Mouse (Mus musculus): Measurements from ENCODE around the gene Esr2. TPM values are rescaled to one million over a fixed set of nuclear protein-coding genes. Genes with fewer than 3 reads are reported as not detected.

The Esr2 gene
- polyA plus RNA-seq, 1 experiment, result 0.02 TPM

DNA sequence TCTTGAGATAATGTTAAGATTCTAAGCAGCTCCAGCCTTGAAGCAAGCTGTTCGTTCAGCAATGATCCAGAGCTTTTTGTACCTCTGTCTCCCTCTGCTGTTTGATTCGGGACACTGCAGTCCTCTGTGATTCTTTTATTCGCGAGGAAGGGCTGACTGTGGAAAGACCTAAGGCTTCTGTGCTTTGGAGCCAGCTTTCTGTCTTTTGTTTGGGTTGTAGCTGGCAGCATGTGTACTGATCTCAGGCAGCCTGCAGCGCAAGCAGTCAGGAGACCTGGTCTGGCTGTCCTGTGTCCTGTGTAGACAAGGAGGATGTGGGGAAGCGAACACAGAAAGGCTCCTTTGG, 19.6 kb upstream of the Esr2 start:
- Histone ChIP-seq H3K36me3 (ENCODE audit: control insufficient read depth, insufficient read depth, low read length) (no peaks in the 10 kb centered on the region), H3K4me3 (ENCODE audit: extremely low read depth, insufficient read depth, insufficient read length) (no peak overlapping the region), H3K27ac (ENCODE audit: insufficient read depth, low read length) (no peak overlapping the region), H3K27me3 (ENCODE audit: control insufficient read depth, insufficient read depth, low read length) (no peaks in the 10 kb centered on the region), H3K4me1 (ENCODE audit: control insufficient read depth, insufficient read depth, insufficient read length) (no peaks in the 10 kb centered on the region; the same call in 1 of the 2 replicates)
- WGBS, result 15% methylated on average over 6 of the region's 6 CpGs
- peak; percentile 50 to 61 for DNase-seq (ENCODE audit: low read depth in 1 of 2, low spot score in 2 of 2)
- TF ChIP-seq POLR2A (IDR thresholded peaks at IDR 0.05; ENCODE audit: low read depth, low read length) (no peak), CTCF (IDR thresholded peaks at IDR 0.05; ENCODE audit: extremely low read depth, insufficient read depth, insufficient read length, insufficient replicate concordance) (peak; percentile 71; the same call in 1 of the 2 replicates)

DNA sequence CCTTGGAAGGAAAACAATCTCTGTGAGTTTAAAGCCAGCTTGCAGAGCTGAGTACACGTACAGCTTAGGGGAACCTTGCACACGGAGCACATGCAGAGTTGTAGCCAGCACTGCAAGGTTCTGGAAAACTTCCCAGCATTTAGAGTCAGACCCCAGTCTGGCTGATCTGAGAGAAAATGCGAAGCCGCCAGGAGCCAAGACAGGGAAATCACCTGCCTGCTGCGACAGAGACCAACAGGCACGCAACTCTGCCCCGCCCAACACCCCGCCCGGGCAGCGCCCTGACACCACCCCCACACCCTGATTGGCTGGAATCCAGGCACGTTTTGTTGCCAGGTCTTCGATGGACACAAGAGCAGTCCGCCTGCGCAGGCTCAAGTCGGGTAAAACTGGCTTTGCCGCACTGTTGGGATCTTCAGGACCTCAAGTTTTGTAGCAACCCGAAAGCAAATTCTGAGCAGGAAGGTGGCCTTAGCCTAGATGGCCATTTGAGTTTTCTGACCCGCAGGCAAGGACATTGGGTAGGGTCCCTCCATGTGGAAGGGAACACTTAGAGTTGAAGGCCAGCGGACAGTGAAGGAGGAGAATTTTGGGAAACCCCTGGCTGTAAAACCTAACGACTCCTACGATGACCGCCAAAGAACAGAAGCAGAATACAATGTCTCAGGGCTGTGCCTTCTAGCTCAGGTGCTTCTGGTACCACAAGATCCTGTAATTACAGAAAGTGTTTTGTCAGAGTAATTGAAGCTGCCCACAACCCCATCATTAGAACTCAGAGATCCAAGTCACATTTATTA, 19.1 kb upstream of the Esr2 start:
- Histone ChIP-seq H3K27me3 (ENCODE audit: control insufficient read depth, insufficient read depth, low read length) (no peaks in the 10 kb centered on the region), H3K4me3 (ENCODE audit: extremely low read depth, insufficient read depth, insufficient read length) (peak overlapping the region; percentile 40; the same call in 1 of the 2 replicates), H3K4me1 (ENCODE audit: control insufficient read depth, insufficient read depth, insufficient read length) (no peaks in the 10 kb centered on the region; the same call in 1 of the 2 replicates), H3K36me3 (ENCODE audit: control insufficient read depth, insufficient read depth, low read length) (no peaks in the 10 kb centered on the region), H3K27ac (ENCODE audit: insufficient read depth, low read length) (no peak overlapping the region)
- 3% methylated on average over 22 of the region's 22 CpGs for WGBS
- DNase-seq (ENCODE audit: low read depth in 1 of 2, low spot score in 2 of 2), result peak; percentile 22 to 76
- TF ChIP-seq POLR2A (IDR thresholded peaks at IDR 0.05; ENCODE audit: low read depth, low read length) (no peak), CTCF (IDR thresholded peaks at IDR 0.05; ENCODE audit: extremely low read depth, insufficient read depth, insufficient read length, insufficient replicate concordance) (no peak)

DNA sequence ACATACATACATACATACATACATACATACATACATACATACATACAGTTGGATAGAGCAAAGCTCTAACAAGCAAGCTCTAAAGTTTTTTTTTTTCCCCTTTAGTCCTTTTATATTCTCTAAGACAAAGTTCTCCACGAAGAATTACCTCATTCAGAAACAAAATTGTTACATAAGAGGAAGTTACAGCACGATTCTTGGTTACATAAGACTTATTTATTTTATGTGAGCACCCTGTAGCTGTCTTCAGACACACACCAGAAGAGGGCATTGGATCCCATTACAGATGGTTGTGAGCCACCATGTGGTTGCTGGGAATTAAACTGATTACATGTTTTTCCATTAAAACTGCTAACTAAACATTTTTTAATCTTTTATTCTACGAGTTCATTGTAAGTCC, 17.5 kb upstream of the Esr2 start:
- Histone ChIP-seq H3K36me3 (ENCODE audit: control insufficient read depth, insufficient read depth, low read length) (no peaks in the 10 kb centered on the region), H3K4me3 (ENCODE audit: extremely low read depth, insufficient read depth, insufficient read length) (no peak overlapping the region), H3K27ac (ENCODE audit: insufficient read depth, low read length) (no peak overlapping the region), H3K27me3 (ENCODE audit: control insufficient read depth, insufficient read depth, low read length) (no peaks in the 10 kb centered on the region), H3K4me1 (ENCODE audit: control insufficient read depth, insufficient read depth, insufficient read length) (no peaks in the 10 kb centered on the region; the same call in 1 of the 2 replicates)
- WGBS, result 28% methylated on average over 3 of the region's 3 CpGs
- DNase-seq (ENCODE audit: low read depth in 1 of 2, low spot score in 2 of 2), result no peak
- TF ChIP-seq CTCF (IDR thresholded peaks at IDR 0.05; ENCODE audit: extremely low read depth, insufficient read depth, insufficient read length, insufficient replicate concordance) (no peak), POLR2A (IDR thresholded peaks at IDR 0.05; ENCODE audit: low read depth, low read length) (no peak)

DNA sequence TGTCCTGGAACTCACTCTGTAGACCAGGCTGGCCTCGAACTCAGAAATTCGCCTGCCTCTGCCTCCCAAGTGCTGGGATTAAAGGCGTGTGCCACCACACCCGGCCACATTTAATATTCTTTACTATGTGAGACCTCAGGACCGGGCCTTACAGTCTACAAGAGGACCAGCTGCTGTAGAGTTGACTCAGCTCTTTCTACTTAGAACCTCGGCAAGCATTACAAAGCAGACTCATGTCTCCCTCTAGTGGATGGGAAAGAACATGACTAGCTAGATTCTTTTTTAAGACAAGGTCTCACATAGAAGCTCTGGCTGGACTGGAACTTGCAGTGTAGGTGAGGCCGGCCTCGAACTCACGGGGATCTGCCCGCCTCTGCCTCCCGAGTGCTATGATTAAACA, 13.9 kb upstream of the Esr2 start:
- H3K4me3 ChIP-seq (ENCODE audit: extremely low read depth, insufficient read depth, insufficient read length), result no peak overlapping the region
- H3K36me3 ChIP-seq (ENCODE audit: control insufficient read depth, insufficient read depth, low read length), result no peaks in the 10 kb centered on the region
- no peak for TF ChIP-seq CTCF (IDR thresholded peaks at IDR 0.05; ENCODE audit: extremely low read depth, insufficient read depth, insufficient read length, insufficient replicate concordance)
- no peak for TF ChIP-seq POLR2A (IDR thresholded peaks at IDR 0.05; ENCODE audit: low read depth, low read length)
- H3K27ac ChIP-seq (ENCODE audit: insufficient read depth, low read length), result no peak overlapping the region
- no peaks in the 10 kb centered on the region for H3K27me3 ChIP-seq (ENCODE audit: control insufficient read depth, insufficient read depth, low read length)
- DNase-seq (ENCODE audit: low read depth in 1 of 2, low spot score in 2 of 2), result peak in 1 of 2 experiments; percentile 23
- H3K4me1 ChIP-seq (ENCODE audit: control insufficient read depth, insufficient read depth, insufficient read length), result no peaks in the 10 kb centered on the region
- WGBS, result 39% methylated on average over 11 of the region's 11 CpGs

DNA sequence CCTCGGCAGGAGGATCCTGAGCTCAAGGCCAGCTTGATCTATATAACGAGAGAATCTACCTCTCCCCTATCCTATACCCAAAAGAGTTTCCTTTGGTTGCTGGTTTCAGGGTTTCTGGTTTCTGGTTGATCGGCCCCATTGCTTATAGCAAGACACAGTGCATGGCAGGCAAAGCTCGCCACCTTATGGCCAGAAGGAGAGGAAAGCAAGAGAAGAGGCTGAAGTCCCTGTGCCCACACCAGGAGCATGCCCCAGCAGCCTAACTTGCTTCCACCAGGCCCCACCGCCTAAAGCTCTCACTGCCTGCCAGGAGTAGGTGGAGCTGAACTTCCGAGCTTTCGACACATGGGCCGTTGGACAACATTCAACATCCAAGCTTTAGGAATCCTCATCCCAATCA, 10.8 kb upstream of the Esr2 start:
- H3K27me3 ChIP-seq (ENCODE audit: control insufficient read depth, insufficient read depth, low read length), result no peaks in the 10 kb centered on the region
- 52% methylated on average over 8 of the region's 8 CpGs for WGBS
- TF ChIP-seq CTCF (IDR thresholded peaks at IDR 0.05; ENCODE audit: extremely low read depth, insufficient read depth, insufficient read length, insufficient replicate concordance), result no peak
- no peak overlapping the region for H3K27ac ChIP-seq (ENCODE audit: insufficient read depth, low read length)
- no peak overlapping the region for H3K4me3 ChIP-seq (ENCODE audit: extremely low read depth, insufficient read depth, insufficient read length)
- DNase-seq (ENCODE audit: low read depth in 1 of 2, low spot score in 2 of 2), result no peak
- no peaks in the 10 kb centered on the region for H3K4me1 ChIP-seq (ENCODE audit: control insufficient read depth, insufficient read depth, insufficient read length)
- H3K36me3 ChIP-seq (ENCODE audit: control insufficient read depth, insufficient read depth, low read length), result no peaks in the 10 kb centered on the region

DNA sequence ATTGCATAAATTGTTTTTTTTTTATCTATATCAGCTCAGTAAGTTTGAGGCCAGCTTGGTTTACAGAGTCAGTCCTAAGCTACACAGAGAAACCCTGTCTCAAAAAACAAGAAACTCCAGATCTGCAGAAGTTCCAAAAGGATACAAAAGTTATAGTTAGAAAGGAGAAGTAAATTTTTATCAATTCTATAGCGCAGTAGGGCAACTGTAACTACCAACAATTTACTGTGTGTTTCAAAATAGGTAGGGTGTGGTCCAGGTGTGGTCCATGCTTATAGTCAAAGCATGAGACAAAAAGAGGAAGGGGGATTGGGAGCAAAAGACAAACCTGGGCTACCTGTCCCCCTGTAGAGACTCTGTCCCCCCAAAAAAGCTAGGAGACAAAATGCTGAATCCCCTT, 9.4 kb upstream of the Esr2 start:
- DNase-seq (ENCODE audit: low read depth in 1 of 2, low spot score in 2 of 2), result no peak
- Histone ChIP-seq H3K4me3 (ENCODE audit: extremely low read depth, insufficient read depth, insufficient read length) (no peak overlapping the region), H3K27ac (ENCODE audit: insufficient read depth, low read length) (no peak overlapping the region), H3K36me3 (ENCODE audit: control insufficient read depth, insufficient read depth, low read length) (no peaks in the 10 kb centered on the region), H3K27me3 (ENCODE audit: control insufficient read depth, insufficient read depth, low read length) (no peaks in the 10 kb centered on the region), H3K4me1 (ENCODE audit: control insufficient read depth, insufficient read depth, insufficient read length) (no peaks in the 10 kb centered on the region)
- WGBS, result 78% methylated on average over 1 of the region's 1 CpGs
- TF ChIP-seq POLR2A (IDR thresholded peaks at IDR 0.05; ENCODE audit: low read depth, low read length), result no peak
- TF ChIP-seq CTCF (IDR thresholded peaks at IDR 0.05; ENCODE audit: extremely low read depth, insufficient read depth, insufficient read length, insufficient replicate concordance), result no peak

DNA sequence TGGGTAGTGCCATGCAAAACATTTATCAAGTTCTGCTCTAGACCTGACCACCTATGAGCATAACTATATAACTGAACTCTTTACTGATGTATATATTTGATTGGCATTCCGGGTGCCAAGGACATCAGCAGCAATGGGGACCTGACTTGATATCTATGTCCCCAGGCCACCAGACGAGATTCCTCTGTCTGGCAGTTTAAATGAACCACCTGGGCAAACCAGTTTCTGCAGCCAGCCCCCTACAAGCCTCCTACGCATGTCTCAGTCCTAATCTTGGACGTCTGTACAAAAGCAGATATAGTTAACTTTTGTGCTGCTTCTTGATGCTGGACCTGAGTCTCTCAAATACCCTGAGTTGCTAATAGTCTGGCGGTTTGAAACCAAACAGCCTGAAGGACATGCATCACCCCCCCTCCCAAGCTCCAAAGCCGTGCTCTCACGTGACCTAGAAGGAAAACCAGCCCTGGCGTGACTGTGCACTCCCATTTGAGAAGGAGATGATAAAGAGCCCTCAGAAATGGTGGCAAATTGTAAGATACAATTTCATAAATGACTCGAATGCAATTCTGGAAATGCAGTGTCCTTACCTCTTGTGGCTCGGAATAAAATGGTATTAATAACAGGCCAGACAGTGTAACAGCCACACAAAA, 8.2 kb upstream of the Esr2 start:
- no peaks in the 10 kb centered on the region for H3K4me1 ChIP-seq (ENCODE audit: control insufficient read depth, insufficient read depth, insufficient read length)
- no peak for DNase-seq (ENCODE audit: low read depth in 1 of 2, low spot score in 2 of 2)
- H3K36me3 ChIP-seq (ENCODE audit: control insufficient read depth, insufficient read depth, low read length), result no peaks in the 10 kb centered on the region
- H3K4me3 ChIP-seq (ENCODE audit: extremely low read depth, insufficient read depth, insufficient read length), result no peak overlapping the region
- no peak overlapping the region for H3K27ac ChIP-seq (ENCODE audit: insufficient read depth, low read length)
- no peak for TF ChIP-seq CTCF (IDR thresholded peaks at IDR 0.05; ENCODE audit: extremely low read depth, insufficient read depth, insufficient read length, insufficient replicate concordance)
- TF ChIP-seq POLR2A (IDR thresholded peaks at IDR 0.05; ENCODE audit: low read depth, low read length), result no peak
- no peaks in the 10 kb centered on the region for H3K27me3 ChIP-seq (ENCODE audit: control insufficient read depth, insufficient read depth, low read length)
- WGBS, result 81% methylated on average over 10 of the region's 10 CpGs
